8 mouse cellular contexts compared by ENCODE assay signal in genomic region chr4:46601844-46602423, GRCm38 (mm10). TPM values are rescaled to one million over a fixed set of nuclear protein-coding genes. Genes with fewer than 3 reads are reported as not detected.
DNase-seq lines count a peak whose midpoint lies in the region; ATAC-seq and TF ChIP-seq lines count a peak whose summit lies in the region.

TSS of gene Coro2a (minus strand) at chr4:46602202.

- H3K27me3 ChIP-seq in embryonic facial prominence, embryonic 10.5 days (replicated peaks; ENCODE audit: low read depth, poor library complexity, severe bottlenecking), result peaks cover 91% of the 10 kb centered on the region
- no peaks in the 10 kb centered on the region for H3K27me3 ChIP-seq in intestine, postnatal 0 days (replicated peaks; ENCODE audit: control insufficient read depth, insufficient read depth, low read length)
- peaks cover 91% of the 10 kb centered on the region for H3K27me3 ChIP-seq in midbrain, embryonic 10.5 days (ENCODE audit: low read depth, poor library complexity, severe bottlenecking)

- H3K9me3 ChIP-seq in embryonic facial prominence, embryonic 10.5 days, result no peaks in the 10 kb centered on the region
- H3K9me3 ChIP-seq in intestine, postnatal 0 days (ENCODE audit: control insufficient read depth), result no peaks in the 10 kb centered on the region
- H3K9me3 ChIP-seq in midbrain, embryonic 10.5 days (replicated peaks), result no peaks in the 10 kb centered on the region

- peak within 1 kb of the TSS; percentile 89 for H3K4me2 ChIP-seq in intestine, postnatal 0 days (replicated peaks; ENCODE audit: low read depth)

- peak; percentile 98 for TF ChIP-seq CTCF in intestine, postnatal 0 days (IDR thresholded peaks at IDR 0.05; ENCODE audit: low read depth)

- DNase-seq in adrenal gland, postnatal 14 days, result peak; percentile 92
- peak; percentile 90 for DNase-seq in embryonic facial prominence, embryonic 10.5 days (ENCODE audit: low spot score)
- DNase-seq in gonadal fat pad, adult 2 months (ENCODE audit: low read depth), result no peak
- DNase-seq in left cerebral cortex, postnatal 36 days (ENCODE audit: low spot score in 2 of 2), result peak; percentile 89 to 92
- peak; percentile 84 for DNase-seq in midbrain, embryonic 10.5 days (ENCODE audit: low spot score)
- DNase-seq in right cerebral cortex, postnatal 4 days, result peak; percentile 94
- DNase-seq in yolk sac, embryonic 10.5 days (ENCODE audit: low spot score), result peak; percentile 73

- no peaks in the 10 kb centered on the region for H3K36me3 ChIP-seq in embryonic facial prominence, embryonic 10.5 days (replicated peaks)
- peaks cover 12% of the 10 kb centered on the region; the same call in 1 of the 2 replicates for H3K36me3 ChIP-seq in intestine, postnatal 0 days (ENCODE audit: control insufficient read depth, insufficient read depth)
- no peaks in the 10 kb centered on the region for H3K36me3 ChIP-seq in midbrain, embryonic 10.5 days

- peak within 1 kb of the TSS; percentile 75 for H3K27ac ChIP-seq in embryonic facial prominence, embryonic 10.5 days (replicated peaks)
- peak within 1 kb of the TSS; percentile 93 for H3K27ac ChIP-seq in intestine, postnatal 0 days (ENCODE audit: low read depth, low read length)
- H3K27ac ChIP-seq in midbrain, embryonic 10.5 days (replicated peaks), result peak within 1 kb of the TSS; percentile 70

- peak within 1 kb of the TSS; percentile 60 for H3K9ac ChIP-seq in intestine, postnatal 0 days (ENCODE audit: low read depth, low read length)

- intact Hi-C loops in left cerebral cortex, postnatal 36 days (cut with DNase I), result loop anchor here (2.0 kb wide), 1 partner anchor 93 kb away; no protein-coding TSS in a partner anchor

- peaks cover 39% of the 10 kb centered on the region for H3K4me1 ChIP-seq in embryonic facial prominence, embryonic 10.5 days
- H3K4me1 ChIP-seq in intestine, postnatal 0 days (replicated peaks; ENCODE audit: control insufficient read depth, insufficient read depth, low read length), result 0 out of 2 replicates have a peak, but pooled peaks cover 3% of the 10 kb centered on the region
- peaks cover 20% of the 10 kb centered on the region for H3K4me1 ChIP-seq in midbrain, embryonic 10.5 days

- peak; percentile 58 for ATAC-seq in intestine, postnatal 0 days

- WGBS in embryonic facial prominence, embryonic 10.5 days, result under 1% methylated on average over 66 of the region's 66 CpGs
- WGBS in intestine, postnatal 0 days, result 1% methylated on average over 46 of the region's 66 CpGs
- 6% methylated on average over 66 of the region's 66 CpGs for WGBS in midbrain, embryonic 10.5 days

- peak within 1 kb of the TSS; percentile 68 for H3K4me3 ChIP-seq in embryonic facial prominence, embryonic 10.5 days
- H3K4me3 ChIP-seq in intestine, postnatal 0 days (ENCODE audit: low read depth, low read length), result peak within 1 kb of the TSS; percentile 66
- peak within 1 kb of the TSS; percentile 67 for H3K4me3 ChIP-seq in midbrain, embryonic 10.5 days

RNA-seq across cellular contexts. Expression of gene Coro2a, which starts in this region (rescaled TPM):
- total RNA-seq in adrenal gland, postnatal 14 days (2021), result 3.3 and 5.3 TPM in 2 replicates
- 7.1 and 8.5 TPM in 2 replicates for polyA plus RNA-seq in embryonic facial prominence, embryonic 10.5 days (2016; fragmentation: Nextera tagmentation; extraction: Ambion mirVana)
- polyA plus RNA-seq in gonadal fat pad, adult 2 months (2012; rRNA removed), result 73.7 and 124 TPM in 2 replicates
- 53.0 and 59.7 TPM in 2 replicates for polyA plus RNA-seq in intestine, postnatal 0 days (2015; fragmentation: Nextera tagmentation; extraction: Ambion mirVana)
- 10 to 100 TPM; 27.2 to 29.4 TPM for total RNA-seq in left cerebral cortex, postnatal 36 days (2021)
- 2.8 TPM in 2 replicates for polyA plus RNA-seq in midbrain, embryonic 10.5 days (2016; fragmentation: Nextera tagmentation; extraction: Ambion mirVana)
